Mouse (Mus musculus) T-helper 17 cell (primary cell): ENCODE measurements around the gene Trabd.

Source experiments
- in situ Hi-C, 2 experiments: fragments of 300-600 bp; cut with MboI, MseI; formaldehyde crosslinking; loops; 1 replicate in 1 of 2; 2 replicates in 1 of 2; pipeline ENCODE4 v1.15.1; 2025; ENCODE audit warnings: high pct_unique_total_duplicates in 2 of 2

The Trabd gene

DNA sequence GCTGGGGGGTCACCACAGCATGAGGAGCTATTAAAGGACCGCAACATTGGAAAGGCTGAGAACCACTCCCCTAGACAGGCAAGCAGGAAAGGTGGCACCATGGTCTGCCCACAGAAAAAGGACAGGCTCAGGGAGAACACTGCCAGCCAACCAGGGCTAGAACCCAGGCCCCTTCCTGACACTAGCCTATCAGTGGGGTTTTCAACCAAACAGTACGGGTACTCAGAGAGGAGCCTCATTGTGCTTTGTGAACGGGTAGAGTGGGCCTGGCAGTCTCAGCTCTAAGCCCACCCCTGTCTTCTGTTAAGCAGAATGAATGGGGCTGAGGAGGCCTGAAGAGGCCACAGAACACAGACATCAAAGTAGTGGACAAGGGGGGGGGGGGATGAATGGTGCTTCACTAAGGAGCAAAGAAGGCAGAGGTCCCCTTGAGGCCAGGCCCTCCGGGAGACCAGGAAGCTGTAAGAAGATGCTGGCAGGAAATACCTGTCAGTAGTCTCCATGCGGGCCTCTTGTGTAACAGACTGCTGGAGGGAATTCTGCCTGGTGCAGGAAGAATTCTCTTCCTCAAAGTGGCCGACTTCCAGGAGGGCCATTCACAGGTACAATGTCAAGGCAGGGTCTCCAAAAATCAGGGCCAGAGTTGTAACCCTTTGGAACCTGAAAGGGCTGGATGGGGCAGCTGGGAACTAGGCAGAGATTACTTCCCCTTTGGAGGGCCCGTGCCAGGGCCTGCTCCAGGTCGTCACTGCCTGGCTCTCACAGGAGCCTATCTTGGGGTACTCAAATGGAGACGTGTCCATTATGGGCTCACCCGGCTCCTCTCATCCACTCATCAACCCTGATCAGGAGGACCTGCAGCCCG lies at the start of gene Trabd:
Gene Trabd (plus strand): TSS at position 512 of the 865 bp plus-strand sequence.
- in situ Hi-C loops, result no loop called here

DNA sequence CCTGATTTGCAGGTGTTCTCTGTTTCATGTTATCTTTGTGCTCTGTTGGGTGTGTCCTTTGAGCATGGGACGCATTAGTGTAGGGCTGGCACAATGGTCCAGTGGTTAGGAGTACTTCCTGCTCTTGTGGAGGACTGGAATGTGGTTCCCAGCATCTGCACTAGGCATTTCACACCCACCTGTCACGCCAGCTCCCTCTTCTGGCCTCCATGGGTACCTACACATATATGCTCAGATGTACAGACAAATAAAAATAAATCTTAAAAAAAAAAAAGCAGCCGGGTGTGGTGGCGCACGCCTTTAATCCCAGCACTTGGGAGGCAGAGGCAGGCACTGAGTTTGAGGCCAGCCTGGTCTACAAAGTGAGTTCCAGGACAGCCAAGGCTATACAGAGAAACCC lies 30.5 kb upstream of the Trabd start:
- in situ Hi-C loops, result no loop called here

DNA sequence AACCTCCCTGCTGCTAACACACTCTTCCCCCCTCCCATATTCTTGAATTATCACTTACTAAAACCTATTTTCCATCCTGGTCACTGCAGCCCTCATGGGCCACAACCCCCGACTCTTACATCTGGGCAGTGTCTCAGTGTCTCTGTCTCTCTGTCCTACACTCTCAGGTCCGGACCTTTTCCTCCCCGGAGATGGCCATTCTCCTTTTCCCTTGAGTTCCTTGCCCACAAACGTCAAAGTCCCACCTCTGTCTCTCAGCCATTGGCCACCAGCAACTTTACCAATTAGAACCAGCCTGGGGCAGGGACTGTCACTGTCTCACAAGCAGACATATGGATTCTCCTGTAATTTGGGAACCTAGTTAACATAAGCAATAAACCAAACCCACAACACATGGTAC lies 28.6 kb upstream of the Trabd start:
- in situ Hi-C loops, result no loop called here

DNA sequence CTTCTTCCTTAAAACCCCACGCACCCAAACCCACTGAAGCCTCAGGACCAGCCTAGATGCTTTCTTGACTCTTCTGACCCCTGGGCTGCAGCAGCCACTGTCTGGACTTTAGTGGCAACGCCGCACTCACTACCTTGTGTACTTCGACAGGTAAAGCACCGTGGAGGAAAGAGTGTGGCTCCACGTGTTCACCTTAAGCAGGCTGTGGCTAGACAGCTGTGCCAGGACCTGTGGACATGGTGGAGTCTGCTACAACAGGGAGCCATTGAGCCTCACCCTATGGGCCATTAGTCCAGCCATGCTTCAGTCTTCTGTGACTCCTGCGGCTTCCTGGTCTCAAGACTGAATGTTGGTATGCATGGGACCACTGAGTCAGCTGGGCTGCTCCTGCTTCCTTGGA lies 20.3 kb upstream of the Trabd start:
- in situ Hi-C loops, result no loop called here

DNA sequence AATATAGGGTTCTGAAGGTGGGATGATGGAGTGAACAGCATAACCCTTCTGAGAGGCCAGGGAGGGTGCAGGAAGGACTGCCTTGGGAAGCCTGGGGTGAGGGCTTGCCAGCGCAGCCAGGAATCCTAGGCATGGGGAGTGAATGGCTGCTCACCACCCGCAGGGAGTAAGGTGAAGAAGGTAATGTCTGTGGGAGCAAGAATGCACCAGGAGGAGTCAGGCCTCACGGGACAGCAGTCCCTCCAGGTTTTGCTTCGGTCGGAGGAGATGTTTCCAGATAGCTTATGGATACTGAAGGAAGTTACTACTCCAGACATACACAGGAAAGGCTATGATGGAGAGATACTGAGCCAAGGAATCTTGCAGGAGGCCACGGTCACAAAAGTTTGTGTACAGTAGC lies 16.2 kb upstream of the Trabd start:
- in situ Hi-C loops, result no loop called here

DNA sequence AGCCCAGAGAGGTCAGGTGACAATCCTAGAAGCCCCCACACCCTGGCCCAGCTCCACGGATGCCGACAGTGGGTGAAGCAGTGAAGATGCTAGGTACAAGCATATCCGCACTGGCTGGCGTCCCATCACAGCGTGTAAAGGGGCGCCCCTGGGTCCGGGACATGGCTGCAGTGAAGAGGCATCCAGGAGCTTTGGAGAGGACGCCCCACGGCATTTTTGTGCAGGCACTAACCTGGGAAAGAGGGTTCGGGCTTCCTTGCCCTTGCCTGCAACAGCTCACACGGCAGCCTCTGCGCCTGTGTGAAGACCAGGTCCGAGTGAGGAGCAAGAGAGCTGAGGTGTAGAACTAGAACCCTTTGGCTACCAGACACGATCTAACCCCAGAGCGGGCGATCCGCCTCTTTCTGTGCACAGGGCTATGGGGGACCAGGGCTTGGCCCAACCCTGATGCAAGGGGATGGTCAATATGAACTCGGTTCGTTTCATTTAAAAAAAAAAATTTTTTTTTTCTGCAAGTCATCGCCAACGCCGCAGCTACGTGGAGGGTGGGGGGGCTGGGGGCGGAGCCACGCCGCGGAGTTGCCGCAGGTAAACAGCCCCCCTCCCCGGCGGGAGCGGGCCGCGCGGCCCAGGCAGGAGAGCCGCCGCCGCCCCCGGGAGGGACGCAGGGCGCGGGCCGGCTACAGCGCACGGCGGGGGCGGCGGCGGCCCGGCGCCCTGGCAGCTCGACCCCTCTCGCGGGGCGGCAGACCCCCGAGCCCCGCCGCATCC lies 15.6 kb upstream of the Trabd start, which contains the start of gene Panx2:
Gene Panx2 (plus strand): TSS at position 574 of the 771 bp plus-strand sequence.
- in situ Hi-C loops, result no loop called here

DNA sequence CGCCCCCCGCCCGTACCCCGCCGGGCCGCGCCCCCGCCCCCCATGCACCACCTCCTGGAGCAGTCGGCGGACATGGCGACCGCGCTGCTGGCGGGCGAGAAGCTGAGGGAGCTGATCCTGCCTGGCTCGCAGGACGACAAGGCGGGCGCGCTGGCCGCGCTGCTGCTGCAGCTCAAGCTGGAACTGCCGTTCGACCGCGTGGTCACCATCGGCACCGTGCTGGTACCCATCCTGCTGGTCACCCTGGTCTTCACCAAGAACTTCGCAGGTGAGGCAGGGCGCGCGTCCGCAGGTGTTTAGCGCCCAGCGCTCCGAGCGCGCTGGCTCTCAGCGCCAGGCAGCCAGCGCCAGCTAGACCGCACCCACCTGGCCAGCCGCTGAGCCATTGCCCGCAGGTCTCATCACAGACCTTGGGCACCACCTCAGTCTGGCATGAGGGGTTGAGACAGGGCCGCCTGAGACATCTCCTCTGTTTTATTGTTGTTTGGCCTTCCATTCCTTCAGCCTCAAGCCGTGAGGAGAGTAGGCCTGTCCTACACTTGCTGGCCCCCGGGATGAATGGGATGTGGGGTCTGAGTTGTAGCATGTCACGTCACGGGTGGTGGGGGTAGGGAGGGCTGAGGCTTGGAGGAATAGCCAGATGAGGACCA lies 14.8 kb upstream of the Trabd start:
- in situ Hi-C loops, result no loop called here

DNA sequence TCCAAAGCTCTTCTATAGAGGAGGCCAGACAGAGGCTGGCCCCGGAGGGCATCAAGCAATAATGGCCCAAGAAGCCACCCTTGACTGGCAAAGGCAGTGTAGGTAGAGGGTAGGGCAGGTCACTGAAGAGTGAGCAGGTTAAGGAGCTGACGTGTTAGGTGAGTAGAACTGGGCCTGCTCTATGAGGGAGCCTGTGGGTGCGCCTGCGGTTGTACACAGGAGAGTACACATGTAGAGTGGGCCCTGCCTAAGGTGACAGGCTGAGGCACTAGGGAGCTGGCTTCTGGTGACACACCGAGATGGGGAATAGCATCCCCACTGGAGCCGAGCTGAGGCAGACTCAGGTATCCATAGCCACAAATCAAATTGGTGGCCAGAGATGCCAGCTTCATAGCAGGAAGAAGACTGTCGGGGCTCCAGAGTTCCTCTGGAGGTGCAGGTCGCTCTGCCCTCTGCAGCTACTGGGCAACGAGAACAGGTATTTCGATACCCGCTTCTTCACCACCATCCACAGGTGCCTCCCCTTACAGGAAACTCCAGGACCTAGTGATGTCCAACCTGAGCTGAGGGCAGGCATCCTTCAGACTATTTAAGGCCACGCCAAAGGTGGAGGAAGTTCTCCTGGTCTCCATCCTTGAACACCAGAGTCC lies 14.0 kb upstream of the Trabd start:
- in situ Hi-C loops, result no loop called here

DNA sequence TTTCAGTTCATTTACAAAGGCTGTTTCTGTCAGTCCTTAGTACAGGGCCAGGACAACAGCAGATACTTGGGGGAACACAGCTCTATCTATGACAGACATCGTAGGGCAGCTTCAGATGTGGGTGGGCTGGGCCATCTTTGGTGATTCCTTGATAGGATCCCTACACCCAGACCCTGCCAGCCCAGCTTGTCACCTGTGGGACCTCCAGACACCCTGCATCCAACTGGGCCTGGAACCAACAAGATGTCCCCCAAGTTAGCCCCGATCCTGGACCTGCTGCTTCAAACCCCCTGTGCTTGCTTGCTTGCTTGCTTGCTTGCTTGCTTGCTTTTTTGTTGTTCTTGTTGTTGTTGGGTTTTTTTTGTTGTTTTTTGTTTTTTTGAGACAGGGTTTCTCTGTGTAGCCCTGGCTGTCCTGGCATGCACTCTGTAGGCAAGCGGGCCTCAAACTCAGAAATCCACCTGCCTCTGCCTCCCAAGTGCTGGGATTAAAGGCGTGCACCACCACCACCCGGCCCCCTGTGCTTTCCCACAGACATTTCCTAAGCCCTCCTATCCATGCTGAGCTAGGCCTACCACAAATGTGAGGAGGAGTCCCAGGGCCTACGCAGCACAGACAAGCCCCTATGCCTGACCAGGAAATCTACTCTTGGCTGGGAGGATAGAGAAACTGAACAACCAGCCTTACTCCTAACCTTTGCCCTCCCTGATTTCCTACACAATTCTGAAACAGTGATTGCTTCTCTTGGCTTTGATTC lies 13.0 kb upstream of the Trabd start:
- in situ Hi-C loops, result no loop called here

DNA sequence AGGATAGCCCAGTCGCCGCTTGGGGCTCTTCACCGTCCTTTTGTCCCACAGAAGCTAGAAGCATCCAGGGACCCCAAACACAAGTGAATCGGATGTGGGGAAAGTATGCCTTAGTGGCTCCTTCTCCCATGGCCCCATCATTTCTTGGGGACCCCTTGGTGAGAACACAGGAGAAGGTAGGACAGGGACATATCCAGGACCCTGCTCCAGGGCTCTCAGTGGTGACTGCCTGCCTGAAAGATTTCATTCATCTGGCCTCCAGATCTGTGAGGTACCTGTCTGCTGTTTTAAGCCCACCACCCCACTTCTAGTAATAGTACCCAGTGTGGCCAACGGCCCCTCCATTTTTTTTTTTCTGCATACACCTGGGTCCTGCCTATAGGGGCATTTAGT lies 12.4 kb upstream of the Trabd start:
- in situ Hi-C loops, result no loop called here

DNA sequence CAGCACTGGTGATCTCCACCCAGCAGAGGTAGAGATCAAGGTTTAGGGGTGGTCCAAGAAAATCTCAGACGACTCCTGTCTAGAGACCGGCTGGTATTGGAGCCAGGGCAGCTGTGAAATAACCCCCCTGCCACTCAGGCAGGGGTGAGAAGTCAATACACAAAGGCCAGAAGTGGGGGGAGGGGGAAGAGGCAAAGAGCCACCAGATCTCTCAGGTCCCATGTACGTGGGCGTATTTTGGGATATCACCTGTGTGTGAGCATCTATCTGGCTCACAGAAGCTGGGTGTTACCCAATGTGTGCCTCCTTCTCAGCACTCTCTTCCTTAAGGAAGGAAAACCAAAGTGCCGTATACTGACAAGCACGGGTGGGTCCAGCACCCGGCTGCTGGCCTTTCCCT lies 11.9 kb upstream of the Trabd start:
- in situ Hi-C loops, result no loop called here

DNA sequence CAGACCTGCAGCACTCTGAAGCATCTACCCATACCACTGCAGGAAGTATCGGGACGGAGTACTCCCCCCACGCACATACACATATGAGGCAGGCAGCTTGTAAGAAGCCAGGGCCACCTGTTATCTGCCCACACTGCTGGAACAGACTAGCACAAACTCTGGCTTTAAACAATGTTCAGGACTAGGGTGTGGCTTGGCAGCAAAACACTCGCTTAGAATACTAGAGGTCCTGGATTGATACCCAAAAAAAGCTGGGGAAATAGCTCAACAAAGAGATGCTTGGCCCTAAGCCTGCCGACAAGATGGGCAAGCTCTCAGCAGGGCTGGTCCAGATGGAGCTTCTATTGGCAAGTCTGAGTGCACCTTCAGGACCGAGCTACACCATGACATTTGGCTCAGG lies 11.4 kb upstream of the Trabd start:
- in situ Hi-C loops, result no loop called here

DNA sequence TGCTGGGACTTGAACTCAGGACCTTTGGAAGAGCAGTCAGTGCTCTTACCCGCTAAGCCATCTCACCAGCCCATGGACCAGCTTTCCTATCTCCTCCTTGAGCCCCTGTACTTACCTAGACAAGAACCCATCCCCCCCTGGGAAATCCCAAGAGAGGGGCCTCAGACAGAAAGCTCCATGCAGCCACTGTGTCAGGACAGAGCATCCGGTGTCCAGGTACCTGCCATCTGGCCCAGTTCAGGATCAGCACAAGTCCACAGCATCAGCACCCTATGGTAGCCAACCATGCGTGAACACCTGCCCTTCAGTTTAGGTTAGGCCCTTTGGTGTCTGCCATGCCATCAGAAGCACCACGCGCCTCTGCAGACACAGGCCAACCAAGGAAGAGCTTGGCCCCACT lies 10.0 kb upstream of the Trabd start:
- in situ Hi-C loops, result no loop called here

DNA sequence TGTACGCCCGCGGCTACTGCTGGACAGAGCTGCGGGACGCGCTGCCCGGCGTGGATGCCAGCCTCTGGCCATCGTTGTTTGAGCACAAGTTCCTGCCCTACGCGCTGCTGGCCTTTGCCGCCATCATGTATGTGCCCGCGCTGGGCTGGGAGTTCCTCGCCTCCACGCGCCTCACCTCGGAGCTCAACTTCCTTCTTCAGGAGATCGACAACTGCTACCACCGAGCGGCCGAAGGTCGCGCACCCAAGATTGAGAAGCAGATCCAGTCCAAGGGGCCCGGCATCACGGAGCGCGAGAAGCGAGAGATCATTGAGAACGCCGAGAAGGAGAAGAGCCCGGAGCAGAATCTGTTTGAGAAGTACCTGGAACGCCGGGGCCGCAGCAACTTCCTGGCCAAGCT lies 7.3 kb upstream of the Trabd start:
- in situ Hi-C loops, result no loop called here

DNA sequence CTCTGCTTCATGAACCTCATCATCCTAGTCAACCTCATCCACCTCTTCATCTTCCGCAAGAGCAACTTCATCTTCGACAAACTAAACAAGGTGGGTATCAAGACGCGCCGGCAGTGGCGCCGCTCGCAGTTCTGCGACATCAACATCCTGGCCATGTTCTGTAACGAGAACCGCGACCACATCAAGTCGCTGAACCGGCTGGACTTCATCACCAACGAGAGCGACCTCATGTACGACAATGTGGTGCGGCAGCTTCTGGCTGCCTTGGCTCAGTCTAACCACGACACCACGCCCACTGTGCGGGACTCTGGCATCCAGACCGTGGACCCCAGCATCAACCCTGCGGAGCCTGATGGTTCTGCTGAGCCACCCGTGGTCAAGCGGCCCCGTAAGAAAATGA lies 6.7 kb upstream of the Trabd start:
- in situ Hi-C loops, result no loop called here

DNA sequence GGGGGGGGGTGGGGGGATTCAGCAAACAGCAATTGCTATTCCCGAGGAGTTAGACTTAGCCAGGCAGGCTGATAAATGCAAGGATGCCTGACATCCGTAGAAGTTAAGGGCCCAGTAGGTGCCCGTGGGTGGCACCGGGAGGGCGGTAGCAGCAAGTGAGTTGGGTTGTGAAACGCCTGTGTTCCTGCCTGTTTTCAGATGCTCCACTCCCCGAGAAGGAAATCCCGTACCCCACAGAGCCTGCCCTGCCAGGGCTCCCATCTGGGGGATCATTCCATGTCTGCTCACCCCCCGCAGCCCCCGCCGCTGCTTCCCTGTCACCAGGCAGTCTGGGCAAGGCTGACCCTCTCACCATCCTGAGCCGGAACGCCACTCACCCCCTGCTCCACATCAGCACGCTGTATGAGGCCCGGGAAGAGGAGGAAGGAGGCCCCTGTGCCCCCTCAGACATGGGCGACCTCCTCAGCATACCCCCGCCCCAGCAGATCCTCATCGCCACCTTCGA lies 5.5 kb upstream of the Trabd start:
- in situ Hi-C loops, result no loop called here

DNA sequence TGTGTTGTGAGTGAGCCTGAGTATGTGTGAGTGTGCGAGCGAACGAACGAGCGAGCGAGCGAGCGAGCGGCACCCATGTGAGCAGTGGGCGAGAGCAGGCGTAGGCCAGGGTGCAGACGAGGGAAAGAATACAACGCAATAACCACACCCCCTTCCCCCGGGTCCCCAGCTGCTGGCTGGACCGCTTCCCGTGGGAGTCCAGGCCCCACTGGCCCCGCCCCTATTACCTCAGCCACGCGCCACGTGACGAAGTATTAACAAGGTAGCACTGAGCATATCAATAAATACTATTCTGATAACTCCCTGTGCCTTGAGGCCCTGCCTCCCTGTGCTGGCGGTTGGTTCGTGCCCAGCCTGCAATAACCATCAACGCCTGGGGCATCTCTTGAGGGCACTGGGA lies 4.3 kb upstream of the Trabd start:
- in situ Hi-C loops, result no loop called here

DNA sequence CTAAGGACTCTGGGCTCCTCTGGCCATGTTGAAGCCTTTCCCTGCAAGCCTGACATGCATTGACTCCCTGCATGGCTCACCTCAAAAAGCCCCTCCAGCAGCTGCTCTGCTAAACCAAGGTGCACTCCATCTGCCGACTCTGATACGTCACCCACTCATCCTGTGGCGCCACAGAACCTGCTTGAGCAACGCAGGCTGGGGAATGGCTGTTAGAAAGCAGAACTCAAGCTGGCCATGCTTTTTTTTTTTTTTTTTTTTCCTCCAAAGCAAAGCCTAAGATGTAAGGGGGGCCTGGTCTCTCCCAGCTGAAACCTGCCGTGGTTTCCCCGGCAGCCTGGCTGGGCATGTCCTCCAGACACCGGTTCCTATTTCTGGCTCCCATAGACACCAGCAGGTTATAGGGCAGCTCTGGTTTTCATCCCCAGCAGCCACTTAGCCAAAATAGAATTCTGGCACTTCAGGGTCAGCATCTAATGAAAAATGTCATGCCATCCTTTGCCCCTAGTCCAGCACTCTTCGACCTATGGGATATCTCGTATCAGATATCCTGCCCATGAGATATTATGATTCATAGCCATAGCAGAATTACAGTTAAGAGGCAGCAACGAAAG lies 826 bp upstream of the Trabd start:
- in situ Hi-C loops, result no loop called here

DNA sequence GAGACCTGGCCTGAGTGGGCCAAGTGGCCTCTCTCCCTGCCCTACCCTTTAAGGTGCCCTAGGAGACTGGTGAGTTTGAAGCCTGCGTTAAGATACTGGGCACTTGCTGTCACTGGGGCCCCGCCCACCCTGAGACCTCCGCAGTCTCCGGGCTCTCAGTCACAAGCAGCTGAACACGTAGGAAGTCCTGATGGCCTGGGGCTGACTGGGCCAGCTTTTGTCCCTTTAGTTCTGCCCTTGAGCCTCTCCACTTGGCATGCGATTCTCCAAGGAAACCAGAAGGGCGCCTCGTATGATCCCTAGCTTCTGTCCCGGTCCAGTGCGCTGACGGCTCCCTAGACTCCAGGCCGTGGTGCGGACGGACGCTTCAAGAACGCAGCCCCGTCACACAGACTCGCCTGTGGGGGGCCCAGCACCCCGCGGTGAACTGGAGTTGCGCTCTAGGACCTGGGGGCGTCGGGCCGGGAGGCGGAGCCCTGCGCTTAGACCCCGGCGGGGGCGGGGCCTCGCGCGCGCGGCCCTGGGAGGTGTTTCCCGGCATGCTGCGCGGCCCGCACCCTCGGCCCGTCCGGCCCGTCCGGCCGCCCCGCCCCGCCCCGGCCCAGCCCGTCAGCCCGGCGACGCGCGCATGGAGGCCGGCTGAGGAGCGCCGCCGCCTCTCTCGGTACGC lies 689 bp downstream of the Trabd start:
- in situ Hi-C loops, result no loop called here

DNA sequence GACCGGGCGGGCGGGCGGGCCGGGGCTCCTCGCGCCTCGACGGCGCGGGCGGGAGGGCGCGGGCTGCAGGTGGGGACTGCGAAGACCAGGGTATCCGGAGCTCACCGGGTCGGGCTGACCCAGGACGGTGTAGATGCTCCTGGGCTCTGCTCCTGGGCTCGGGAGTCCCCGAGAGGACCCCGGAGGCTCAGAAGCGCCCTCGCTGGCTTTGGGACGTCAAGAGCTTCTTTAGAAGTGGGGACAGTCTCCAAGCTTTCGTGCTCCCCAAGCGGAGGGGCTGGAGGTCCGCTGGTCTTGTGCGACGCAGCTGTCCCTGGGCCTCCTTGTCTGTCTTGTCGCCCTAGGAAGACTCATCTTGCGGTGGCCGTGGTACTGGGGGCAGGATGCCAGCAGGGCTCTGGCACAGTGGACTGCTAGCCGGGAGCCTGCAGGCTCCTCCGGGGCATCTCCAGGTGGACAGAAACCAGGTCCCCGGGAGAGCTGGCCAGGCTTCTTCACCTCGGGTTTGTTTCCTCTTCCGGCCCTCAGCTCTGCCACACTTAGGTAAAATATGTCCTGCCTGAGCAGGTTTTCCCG lies 1.3 kb downstream of the Trabd start:
- in situ Hi-C loops, result no loop called here
